Mouse (Mus musculus) C2C12 (cell line): ENCODE results near the gene Slc38a6.

ENCODE experiments used
- CTCF ChIP-seq: IDR thresholded peaks from one replicate; pipeline ENCODE4 v1.5.1; 2011; ENCODE audit not compliant: control insufficient read depth, insufficient read depth, insufficient read length
- USF1 ChIP-seq: IDR thresholded peaks from one replicate; pipeline ENCODE4 v1.6.1; 2011; ENCODE audit warnings: low read depth, mild to moderate bottlenecking, control low read depth, moderate library complexity

DNA sequence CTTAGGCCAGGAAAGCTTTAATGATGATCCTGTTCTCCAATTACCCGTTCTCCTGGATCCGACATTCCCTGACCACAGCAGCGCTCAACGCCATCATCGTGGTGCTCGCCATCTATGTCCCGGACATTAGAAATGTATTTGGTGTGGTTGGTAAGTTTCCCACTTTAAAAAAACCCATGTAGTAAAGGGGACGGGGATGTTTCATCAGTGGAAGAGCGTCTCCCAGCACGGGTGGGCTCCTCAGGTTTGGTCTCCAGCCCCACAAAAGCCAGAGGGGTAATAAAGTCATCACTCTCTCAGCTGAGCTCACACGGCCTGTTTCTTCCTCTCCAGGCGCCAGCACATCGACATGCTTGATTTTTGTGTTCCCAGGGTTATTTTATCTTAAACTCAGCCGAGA lies 65.2 kb downstream of the Slc38a6 start:
- no peak for TF ChIP-seq CTCF
- no peak for TF ChIP-seq USF1
